Mouse (Mus musculus): Measurements from ENCODE around the gene Gm6526.
"Not testable (repeated sequence)": the region's sequence is repeated elsewhere in the genome, so short reads cannot be mapped to it uniquely, and the experiment has no call there.

Gene Gm6526

GRCm38 (mm10) chr14:43747566-43747965, at the start of gene Gm6526:
Gene Gm6526, plus strand, starts transcription at chr14:43747866.
- DNase-seq (ENCODE audit: low spot score in 2 of 2), result not testable (repeated sequence)

- DNase-seq (ENCODE audit: low spot score in 2 of 2), result not testable (repeated sequence)
These were observed 20.3 kb upstream of the Gm6526 start, which contains the start of gene Gm16506 for GRCm38 (mm10) chr14:43727385-43727784. Gene Gm16506, minus strand, starts transcription at chr14:43727485.

GRCm38 (mm10) chr14:43784645-43785044, 37.0 kb downstream of the Gm6526 start, which contains the start of gene Gm8180:
Gene Gm8180, minus strand, starts transcription at chr14:43784745.
- DNase-seq (ENCODE audit: low spot score in 2 of 2), result not testable (repeated sequence)

GRCm38 (mm10) chr14:43793811-43794210, 46.1 kb downstream of the Gm6526 start:
- not testable (repeated sequence) for DNase-seq (ENCODE audit: low spot score in 2 of 2)

GRCm38 (mm10) chr14:43796069-43796904, 48.6 kb downstream of the Gm6526 start:
- DNase-seq (ENCODE audit: low spot score in 2 of 2), result no peak

GRCm38 (mm10) chr14:43796905-43797470, 49.3 kb downstream of the Gm6526 start:
- DNase-seq (ENCODE audit: low spot score in 2 of 2), result not testable (repeated sequence)

GRCm38 (mm10) chr14:43804435-43804834, 56.8 kb downstream of the Gm6526 start:
- DNase-seq (ENCODE audit: low spot score in 2 of 2), result not testable (repeated sequence)
